Mouse (Mus musculus) mesoderm, embryonic 11.5 days (tissue): Measurements from ENCODE around the gene Syne3.

ENCODE experiments used
- DNase-seq: peaks from one replicate; pipeline ENCODE4 v3.0.0-alpha.2; 2012; ENCODE audit warnings: low read depth, low spot score

The Syne3 gene

DNA sequence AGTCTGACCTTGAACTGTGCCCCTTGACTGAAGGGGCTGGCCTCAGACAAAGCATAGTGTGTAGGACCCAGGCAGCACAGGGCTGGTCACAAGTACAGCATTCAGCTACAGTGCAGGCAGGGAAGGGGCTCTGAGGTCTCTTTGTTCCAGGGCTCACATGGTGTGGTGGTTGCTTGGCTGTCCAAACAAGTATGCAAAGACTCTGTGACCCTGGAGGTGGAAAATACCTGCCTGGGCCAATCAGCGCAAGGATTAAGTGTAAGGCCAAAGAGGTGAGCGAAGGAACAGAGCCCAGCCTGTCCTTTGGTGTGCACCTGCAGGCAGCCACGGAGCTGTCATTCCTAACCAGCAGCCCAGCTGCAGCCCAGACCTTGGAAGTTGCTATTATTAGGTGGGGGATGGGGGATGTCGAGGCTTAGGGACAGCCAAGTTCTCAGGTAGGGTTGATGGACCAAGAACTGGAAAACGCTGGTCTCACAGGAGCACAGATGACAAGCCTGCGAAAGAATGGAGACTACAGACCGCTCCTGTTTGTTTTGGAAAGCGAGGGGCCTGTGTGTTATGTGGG is 112.5 kb downstream of the Syne3 start:
- peak; percentile 45 for DNase-seq

DNA sequence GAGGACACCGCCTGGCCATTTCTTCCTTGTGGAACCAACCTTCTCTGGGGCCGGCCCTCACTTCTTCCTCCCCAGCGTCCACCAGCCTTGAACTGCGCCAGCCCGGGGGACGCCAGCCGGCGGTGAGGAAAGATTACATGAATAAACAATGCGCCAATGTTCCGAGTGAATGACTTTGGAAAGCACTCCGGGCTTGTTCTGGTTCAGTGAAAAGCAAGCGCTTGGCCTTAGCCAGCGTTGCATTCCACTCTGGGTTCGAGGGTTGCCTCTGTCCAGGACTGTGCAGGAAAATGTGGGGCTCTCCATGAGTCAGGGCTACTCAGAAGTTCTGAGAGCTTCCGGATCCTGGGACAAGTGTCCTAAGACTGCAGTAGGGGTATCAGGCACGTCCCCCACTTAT is 113.0 kb downstream of the Syne3 start:
- DNase-seq = peak; percentile 43

DNA sequence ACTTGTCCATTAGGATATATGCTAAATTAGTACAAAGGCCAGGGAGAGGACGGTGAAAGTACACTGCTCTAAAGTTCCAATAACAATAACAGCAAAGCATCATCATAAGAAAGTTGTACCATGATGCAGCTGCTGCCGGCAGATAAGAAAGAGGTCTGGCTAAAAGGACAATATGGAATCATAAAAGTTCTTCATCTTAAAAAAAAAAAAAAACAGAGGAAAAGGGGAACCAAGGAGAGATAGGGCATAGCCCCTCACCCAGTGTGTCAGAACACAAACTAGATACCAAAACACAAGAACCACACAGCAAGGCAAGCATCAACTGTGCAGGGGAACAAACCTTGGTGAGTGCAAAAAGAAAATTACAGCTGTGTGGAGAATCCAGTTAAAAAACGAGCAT is 117.4 kb downstream of the Syne3 start:
- no peak for DNase-seq

DNA sequence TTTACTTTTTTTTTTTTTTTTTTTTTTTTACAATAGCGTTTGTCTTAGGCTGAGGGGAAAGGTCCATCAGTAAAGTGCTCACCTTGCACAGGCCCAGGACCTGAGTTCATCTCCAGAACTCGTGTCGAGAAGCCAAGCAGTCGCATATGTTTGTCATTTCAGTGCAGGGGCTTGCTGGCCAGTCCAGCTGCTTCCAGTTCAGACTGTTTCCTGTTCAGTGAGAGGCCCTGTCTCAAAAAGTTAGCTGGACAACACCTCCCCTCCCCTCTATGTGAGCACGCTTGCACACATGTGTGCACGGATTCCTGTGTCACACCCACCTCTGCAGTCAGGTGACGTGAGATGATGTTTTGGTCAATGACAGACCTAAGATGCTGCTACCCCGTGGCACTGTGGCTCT is 119.5 kb downstream of the Syne3 start:
- no peak for DNase-seq

DNA sequence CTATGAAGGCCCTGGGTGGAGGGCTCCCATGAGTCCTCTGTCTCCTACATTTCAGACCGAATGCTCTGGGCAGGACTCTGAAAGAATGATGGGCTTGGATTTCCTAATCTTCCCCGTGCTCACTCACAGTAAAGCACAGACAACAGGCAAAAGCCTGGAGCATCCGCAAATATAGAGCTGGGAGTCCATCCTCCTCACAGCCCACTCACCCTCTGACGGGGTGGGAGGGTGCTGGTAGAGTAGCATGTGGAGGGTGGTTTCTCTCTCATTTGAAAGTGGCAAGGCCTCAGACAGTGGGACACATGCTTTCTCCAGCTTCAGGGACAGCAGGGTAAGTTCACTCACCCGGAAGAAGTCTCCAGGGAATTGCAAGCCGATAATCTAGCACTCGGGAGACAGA is 123.5 kb downstream of the Syne3 start:
- DNase-seq = no peak

DNA sequence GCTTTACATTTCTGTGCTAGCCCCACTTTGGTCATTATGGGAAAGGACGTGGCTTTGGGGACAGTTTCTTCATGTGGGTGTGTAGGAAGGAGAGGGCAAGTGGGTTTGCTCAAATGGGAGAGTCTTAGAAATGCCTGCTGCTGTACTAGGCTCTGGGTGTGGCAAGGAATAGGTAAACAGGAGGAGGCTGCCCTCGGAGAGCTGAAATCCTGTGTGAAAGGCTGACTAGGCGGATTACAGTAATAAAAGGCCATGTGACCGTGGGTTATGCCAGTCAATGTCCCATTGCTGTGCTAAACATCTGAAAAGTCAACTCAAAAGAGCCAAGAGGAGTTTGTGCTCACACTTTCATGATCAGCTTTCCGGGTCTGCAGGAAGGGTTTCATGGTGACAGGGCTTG is 127.1 kb downstream of the Syne3 start:
- no peak for DNase-seq

DNA sequence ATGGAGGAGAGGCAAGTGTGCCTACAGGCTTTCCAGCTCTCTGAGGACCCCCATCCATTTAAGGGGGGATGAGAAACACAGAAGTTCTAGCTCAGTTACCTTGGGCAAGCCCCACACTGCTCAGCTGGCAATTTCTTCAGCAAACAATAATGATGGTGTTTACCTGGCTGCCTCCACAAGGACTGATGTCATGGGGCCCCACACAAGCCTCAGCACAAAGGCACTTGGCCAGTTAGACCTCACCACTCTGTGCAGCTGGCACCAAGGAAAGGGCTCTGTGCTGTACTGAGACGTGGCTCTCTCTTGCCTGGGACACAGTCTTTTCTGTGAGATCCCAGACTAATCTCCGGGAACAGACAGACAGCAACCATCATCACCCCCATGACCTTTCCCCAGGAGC is 127.5 kb downstream of the Syne3 start:
- DNase-seq = no peak

DNA sequence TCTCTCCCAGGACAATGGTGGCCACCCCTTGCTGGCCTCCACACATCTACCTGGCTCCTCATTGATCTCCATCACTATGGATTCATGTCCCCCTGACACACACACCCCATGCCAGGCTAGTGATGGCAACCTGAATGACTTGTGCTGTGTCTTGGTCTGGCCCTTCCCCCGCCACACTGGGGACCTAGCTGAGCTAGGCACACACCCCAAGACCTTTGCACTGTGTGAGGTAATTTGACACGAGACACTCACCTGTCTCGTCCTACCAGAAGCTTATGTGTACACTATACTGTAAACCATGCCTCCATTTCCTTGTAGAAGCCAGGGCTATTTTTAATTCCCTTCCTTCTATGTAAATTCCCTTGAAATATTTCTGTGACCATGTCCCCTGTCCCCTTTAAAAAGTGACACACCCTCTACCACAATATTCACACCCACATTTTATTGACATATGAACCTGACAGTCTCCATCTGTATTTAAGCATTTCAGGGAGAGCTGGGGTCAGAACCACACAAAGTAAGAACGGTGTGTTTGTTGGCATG is 128.0 kb downstream of the Syne3 start:
- DNase-seq = no peak

DNA sequence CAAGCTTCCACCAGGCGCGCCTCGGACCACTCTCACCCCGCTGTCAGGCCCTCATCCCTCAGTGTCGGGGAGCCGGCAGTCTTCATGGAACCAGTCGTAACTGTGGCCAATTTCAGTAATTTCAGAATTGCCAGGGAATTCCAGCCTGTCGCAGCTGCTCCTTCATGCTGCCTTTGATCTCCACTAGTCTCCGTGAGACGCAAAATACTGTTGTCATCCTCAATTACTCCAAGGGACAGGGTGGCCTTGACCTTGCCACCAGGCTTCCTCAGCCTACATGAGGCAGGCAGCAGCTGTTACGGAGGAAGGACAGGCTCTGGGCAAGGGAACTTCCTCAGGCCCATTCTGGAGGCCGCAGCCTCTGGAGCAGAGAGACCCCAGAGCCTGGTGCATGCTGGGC is 129.2 kb downstream of the Syne3 start:
- DNase-seq = no peak
